Mouse (Mus musculus) mature B cell (primary cell): ENCODE results near the gene Bmf.

Experiments
- in situ Hi-C: fragments of 300-500 bp; cut with MboI; formaldehyde crosslinking; loops from 2 replicates; pipeline ENCODE4 v1.14.3; 2019

Gene Bmf

GRCm38 (mm10) chr2:118480886-118481285, 68.6 kb downstream of the Bmf start:
- in situ Hi-C loops, result loop anchor here (10.0 to 25.0 kb wide), 2 partner anchors 274 to 406 kb away; no protein-coding TSS in a partner anchor

GRCm38 (mm10) chr2:118479550-118479909, 70.0 kb downstream of the Bmf start, which contains the start of gene Srp14:
TSS of gene Srp14 (minus strand) at chr2:118479711.
- in situ Hi-C loops, result loop anchor here (25.0 kb wide), 1 partner anchor 408 kb away; no protein-coding TSS in a partner anchor

- in situ Hi-C loops, result loop anchor here (25.0 kb wide), 1 partner anchor 408 kb away; no protein-coding TSS in a partner anchor
Observed at GRCm38 (mm10) chr2:118478833-118479549, 70.5 kb downstream of the Bmf start.
